Mouse (Mus musculus) urinary bladder, postnatal 36 days (tissue): Measurements from ENCODE around the gene Pik3r4.
"Not testable (repeated sequence)": the region's sequence is repeated elsewhere in the genome, so short reads cannot be mapped to it uniquely, and the experiment has no call there.

Source experiments
- DNase-seq, 2 experiments: peaks; one replicate each; pipeline ENCODE4 v3.0.0; 2022; ENCODE audit warnings: low spot score in 2 of 2, mixed read lengths in 1 of 2

The Pik3r4 gene

DNA sequence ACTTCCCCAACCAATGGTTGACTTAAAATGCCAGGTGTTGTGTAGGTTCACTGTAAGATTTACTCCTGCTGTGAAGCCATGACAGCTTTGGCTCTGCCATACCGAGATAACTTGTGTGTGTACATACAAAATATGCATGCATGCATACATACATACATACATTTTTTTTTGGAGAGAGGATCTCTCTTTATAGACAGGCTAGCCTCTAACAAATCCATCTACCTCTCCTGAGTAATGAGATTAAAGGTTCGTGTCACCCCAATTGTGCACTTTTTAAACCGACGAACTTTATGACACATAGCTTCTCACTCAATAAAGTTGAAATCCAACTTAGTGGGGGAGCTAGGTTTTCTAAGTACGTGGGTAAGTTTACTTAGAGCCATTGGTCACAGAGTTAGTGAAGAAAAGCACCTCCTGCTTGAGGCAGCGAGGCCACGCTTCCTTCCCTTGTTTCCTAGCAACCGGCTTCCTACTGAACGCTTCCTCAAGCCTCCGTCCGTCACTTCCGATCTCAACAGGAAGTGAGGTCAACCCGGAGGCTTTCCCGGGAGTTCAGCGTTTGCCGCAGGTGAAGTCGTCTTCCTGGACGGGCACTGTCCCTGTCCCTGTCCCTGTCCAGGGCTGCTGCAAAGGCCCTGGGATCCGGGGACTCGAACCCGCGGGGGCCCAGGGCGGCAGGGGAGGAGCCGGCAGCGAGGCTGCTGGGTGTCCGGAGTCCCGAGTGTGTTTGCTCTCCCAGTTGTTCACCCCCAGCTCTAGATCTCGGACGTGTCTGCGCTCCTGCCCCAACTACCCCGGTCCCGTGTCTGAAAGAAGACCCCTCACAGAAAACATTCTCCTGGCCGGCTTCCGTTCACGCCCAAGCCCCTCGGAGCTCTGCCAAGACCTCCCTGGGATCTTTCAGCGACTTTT, at the start of gene Pik3r4:
Pik3r4 (plus strand) TSS at position 519 of the 912 bp plus-strand sequence.
- DNase-seq, result peak; percentile 77 to 86

DNA sequence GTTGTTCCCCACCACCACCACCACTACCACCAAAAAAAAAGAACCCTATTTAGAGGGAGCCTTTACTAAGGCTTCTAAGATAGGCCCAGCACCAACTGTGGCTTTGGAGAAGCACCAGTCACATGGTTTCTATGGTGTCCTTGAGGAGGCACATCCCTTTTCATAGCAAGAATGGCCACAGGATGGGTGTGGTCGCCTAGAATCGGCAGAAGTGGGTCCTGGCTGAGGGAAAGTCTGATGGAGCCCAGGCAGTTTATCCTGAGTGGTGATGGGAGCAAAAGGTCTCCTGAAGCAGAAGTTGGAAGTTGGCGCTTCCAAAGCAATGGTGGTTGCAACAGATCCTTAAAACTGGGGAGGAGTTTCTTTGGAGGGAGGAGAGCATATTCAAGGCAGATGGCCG, 43.9 kb upstream of the Pik3r4 start:
- no peak for DNase-seq

DNA sequence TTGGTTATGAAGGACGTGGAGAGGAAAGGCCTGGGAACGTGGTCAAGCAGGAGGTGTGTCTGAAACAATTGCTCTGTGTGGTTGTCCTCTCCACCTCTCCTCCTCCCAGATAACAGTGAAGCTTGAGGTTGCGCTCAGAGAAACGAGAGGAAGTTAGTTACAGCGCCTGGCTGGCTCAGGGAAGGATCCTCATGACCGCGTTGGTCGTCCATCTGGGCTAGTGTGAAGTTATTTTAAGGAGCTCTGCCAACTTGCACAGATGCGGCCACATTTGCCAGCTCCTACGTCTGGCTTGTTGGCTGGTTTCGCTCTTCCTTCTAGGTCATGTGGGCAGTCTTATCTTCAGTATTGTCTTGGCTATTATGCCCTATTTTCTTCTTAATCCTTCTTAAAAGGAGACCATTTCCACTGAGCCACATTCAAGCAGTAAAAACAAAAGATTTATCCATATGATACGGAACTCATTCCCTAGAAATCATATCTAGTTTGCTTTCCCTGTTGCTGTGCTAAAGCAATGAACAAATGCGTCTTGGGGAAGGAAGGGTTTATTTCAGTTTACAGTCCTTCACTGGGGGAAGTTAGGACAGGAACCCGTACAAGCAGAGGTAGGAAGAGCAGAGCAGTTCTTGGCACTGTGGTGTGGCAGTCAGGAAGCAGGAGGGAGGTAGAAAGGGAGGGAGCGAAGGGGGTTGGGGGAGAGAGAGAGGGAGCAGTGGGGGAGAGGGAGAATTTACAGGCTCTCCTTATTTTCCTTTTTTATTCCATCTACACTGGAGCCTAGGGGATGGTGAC, 30.6 kb upstream of the Pik3r4 start:
- no peak for DNase-seq

DNA sequence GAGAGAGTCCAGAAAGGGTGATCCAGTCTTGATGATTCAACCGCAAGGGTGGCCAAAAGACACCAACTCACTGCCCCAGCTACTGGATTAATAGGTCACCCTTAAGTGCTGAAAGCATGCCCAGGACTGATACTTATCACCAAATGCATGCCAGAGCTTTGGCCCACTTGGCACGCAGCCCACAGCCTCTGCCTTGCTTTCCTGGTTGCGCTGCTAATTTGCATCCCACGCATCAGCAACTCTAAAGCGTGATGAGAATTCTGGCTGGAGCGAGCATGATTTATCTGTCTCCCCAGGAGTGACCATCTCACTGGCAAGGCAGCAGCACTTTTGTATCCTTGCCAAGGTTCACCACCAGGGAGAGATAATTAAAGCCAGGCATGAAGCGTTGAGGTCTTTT, 29.9 kb upstream of the Pik3r4 start:
- peak in 1 of 2 experiments; percentile 19 for DNase-seq

DNA sequence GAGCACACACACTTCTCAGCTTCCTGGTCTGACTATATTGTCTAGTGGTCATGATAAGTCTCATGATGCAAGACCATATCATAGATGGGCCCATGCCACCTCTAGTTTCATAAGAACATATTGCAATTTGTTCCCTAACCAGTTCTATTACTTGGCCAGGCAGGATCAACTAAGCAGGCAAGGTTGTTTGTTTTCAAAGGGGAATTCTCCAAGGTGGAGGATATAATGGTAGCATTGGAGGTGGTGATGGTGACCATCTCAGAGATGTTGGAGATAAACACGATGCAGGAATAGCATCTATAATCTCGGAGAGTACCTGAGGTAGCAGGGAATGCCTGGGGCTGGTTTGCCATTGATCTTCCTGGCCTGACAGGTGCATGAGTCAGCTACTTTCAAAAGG, 26.8 kb upstream of the Pik3r4 start:
- DNase-seq, result no peak

DNA sequence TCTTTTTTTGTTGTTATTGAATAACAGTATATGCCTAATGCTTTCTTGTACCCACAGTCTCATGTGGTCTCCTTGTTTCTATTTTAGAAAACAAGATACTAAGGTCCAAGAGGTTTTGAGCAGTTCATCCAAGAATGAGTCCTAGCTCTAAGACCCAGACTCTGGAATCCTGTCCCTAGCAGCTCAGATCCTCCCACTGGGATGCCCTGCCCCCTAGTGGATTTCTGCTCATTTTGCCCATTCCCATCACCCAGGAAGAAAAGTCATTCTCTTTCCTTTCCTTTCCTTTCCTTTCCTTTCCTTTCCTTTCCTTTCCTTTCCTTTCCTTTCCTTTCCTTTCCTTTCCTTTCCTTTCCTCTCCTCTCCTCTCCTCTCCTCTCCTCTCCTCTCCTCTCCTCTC, 25.5 kb upstream of the Pik3r4 start:
- DNase-seq, result peak; percentile 18 to 49

DNA sequence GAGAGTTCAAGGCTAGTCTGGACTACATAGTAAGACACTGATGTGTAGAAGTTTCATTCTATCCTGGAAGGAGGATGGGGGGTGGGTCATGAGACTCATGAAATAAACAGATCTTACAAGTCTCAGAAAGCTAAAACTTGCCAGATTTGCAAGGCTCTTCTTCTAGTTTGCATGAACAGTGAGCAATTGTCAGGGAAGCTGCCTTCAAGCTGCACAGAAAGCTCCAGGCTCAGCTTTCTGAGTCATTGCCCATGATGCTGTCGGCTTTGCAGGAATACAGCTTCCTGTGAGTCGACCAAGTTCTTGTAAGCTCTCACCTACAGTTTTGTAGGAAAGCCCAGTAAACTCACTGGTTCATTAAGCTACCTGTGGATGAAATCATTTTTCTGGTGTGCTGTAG, 8.8 kb upstream of the Pik3r4 start:
- DNase-seq, result no peak

DNA sequence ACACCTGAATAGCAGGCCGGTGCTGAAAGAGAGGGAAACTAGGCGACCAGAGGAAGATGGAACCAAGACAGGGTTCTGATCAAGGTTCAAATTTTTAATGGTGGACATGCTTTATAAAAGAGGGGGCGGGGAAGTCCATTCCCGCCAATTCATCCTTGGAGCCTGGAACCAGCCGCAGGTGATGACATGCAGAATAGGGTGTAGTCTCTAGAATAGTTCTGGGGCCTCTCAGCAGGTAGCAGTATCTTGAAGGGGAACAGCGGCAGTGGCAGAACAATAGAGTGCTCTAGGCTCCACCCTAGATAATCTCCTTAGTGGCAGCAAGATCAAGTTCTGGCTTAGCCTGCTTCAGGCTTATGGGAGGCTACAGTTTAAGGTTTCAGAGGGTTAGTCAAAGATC, 1.4 kb upstream of the Pik3r4 start:
- not testable (repeated sequence) for DNase-seq

DNA sequence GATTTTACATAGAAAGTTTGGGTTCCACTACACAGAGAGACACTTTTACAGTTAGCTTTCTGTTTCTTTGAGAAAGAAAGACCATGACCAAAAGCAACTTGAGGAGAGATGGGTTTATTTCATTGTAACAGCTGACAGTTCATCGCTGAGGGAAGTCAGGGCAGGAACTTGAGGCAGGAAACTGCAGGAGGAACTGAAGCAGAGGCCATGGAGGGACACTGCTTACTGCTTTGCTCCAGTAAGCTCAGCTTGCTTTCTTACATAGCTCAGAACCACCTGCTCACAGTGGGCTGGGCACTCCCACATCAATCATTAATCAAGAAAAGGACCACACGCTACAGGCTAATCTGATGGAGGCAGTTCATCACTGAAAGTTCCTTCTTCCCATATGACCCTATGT, 13.4 kb downstream of the Pik3r4 start:
- DNase-seq, result no peak

DNA sequence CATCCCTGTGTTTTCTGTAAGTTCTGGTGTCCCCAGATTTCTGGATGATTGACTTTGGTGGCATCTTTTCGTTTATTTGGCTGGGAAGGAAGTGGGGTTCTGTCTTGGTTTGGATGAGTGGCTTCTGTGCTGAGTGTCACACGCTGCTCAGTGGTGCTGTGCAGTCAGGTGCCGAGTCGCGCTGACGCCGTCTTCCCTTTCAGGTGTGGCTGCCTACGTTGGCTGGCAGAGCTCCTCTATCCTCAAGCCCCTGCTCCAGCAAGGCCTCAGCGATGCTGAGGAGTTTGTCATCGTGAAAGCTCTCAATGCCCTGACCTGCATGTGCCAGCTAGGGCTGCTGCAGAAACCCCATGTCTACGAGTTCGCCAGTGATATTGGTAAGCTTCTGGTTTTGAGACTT, 15.4 kb downstream of the Pik3r4 start:
- DNase-seq, result no peak

DNA sequence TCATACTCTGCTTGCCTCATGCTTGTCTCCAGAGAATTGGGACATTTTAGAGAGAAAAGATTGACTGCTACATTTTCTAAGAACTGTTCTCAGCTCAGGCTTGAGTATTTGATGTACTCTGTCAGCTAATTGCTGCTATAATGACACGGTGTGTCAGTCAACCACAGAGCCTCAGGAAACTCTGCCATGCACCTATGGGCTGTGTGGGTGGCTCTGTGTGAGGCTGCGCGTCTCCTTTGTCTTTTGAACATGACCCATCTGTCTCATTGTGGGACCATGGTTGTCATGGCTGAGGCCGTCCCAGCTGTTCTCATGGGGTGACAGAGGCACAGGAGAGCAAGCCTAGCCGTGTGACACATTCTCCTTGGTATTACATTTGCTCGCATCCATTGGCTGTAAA, 17.1 kb downstream of the Pik3r4 start:
- DNase-seq, result no peak

DNA sequence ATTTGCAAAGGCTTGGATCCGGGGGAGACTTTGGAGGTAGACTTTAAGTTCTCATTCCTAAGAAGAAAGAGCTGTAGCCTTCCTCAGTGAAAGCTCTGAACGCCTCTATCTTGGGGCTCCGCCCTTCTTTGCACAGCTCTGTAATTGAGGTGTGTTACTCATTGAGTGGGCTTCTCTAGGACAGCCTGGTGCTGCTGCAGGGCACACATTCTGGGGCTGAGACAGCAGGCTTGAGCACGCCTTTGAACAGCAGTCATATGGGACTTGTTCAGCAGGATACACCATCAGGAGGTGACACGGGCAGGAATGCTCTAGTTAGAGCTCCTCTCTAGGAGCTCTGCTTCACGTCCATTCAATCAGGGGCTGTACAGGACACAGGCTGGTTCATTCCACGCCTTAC, 22.5 kb downstream of the Pik3r4 start:
- no peak for DNase-seq

DNA sequence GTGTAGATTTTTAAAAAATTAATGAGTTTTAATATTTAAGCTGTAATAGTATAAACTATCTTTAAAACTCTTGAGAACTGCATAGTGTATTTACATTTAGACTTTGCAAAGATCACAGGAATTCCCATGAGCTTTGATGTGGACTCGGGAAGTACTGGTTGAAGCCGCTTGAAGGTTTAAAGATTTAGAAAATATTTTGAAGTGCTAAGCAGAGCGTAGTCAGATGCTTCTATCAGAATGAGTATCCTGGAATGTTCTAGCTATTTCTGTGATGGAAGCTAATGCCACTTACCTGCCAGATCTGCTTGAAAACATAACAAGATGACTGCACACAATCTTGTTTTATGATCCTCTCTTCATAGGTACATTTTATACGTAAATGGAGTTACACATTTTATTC, 28.1 kb downstream of the Pik3r4 start:
- DNase-seq, result no peak

DNA sequence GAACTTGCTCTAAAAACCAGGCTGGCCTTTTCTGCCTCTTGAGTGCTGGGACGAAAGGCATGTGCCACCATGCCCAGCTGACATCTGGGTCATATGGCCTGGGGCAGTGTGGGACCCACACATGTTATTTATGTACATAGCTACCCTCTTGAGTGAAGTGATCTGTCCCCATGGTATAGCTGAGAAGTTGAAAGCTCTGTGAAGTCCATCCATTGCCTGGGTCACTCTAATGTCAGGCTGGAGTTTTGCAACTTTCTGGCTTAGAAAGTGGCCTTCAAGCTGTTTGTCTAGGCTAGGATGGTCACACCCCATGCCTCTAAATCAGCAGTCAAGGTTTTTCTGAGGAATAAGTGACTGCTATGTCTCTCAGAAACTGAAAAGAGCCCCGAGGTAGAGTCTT, 29.3 kb downstream of the Pik3r4 start:
- DNase-seq, result no peak

DNA sequence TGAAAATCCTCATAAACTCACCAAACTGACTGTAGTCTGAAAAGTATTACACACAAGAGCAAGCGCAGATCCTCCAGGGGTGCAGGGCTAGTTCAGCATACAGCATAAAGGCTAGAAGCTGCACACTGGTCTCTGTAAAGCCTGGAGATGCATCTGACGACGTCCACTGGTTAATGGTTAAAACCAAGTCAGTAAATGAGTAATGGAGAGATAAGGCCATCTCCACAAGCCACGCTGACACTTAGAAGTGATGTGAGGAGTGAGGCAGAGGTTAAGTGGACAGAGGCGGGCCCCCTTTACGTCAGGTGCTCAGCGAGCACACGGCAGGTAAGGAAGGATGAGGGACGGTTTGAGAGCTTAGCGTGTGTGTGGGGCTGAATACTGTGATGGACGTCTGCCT, 33.2 kb downstream of the Pik3r4 start:
- no peak for DNase-seq

DNA sequence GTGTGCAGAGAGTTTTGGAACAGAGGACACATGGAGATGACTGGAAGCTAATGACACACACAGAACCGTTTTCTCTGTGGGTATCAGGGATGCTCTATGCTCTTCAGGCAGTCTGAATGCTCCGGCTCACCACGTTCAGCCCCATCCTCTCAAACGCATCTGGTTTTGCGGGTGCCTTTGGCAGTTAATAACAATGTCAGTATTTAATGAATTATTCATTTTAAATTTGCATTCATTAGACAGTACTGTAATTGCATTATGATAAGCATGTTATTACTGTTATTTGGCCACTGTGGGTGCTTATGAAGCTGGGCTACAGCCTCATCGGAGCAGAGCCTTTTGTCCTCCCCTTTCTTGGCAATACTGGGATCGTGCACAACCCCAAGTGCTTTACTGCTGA, 38.6 kb downstream of the Pik3r4 start:
- DNase-seq, result no peak

DNA sequence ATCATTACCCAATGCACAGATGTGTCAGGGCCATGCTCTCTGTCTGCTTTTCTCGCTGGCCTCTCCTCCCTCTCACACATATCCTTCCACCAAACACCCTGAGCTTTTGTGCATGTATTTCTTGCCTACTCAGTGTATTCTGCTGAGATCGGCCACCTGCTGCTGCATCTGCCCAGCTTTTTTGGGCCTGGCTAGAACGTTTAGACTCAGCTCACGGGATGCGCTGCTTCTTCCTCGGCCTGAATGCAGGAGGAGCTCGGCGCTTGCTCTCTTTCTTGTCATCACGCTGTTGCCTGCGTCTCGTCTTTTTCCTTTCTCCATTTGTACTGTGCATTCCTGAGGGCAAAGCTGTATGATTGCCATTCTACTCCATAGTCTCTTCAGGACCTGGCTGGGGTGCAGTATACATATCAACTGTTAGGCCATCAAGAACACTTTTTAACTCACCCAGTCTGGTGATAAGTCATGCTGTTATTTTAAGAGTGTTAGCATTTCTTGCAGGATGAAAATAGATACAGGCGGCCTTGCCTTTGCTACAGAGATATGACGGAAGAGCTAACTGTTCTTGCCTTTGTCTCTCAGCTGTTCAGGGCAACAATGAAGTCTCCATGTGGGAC, 41.9 kb downstream of the Pik3r4 start:
- DNase-seq, result no peak

DNA sequence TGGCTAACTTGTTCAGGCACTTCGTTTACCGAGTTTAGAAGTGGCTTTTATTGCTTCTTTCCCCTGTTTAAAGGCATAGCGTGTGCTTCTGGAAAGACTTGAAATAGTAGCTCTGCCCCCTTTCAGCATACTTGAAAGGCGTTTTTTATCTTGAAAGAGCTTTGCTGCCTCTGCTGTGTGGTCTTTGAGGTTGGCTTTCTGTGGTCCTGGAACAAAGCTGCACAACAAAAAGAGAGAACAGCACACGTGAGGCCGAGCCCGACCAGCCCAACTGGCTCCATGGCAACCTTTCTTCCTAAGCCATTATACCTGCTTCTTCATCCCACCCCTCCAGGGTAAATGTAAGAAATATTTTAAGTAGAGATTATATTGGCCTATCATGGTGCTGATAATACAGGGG, 46.7 kb downstream of the Pik3r4 start:
- DNase-seq, result no peak

DNA sequence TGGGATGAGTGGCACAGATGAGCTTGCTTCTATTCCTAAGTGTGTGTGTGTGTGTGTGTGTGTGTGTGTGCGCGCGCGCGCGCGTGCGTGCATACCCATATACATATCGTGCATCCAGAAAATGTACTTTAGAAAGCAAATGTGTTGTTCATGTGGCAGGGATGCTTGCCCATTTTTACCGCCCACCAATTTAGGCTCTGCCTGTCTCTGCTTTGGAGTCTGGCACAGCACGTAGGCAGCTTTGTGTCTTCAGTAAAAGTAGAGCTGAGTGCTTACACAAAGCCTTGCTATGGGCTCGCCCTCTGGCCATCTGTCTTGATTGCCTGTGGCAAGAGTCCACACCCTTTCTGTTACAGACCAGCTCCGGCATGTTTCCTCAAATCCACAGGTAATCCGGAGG, 49.7 kb downstream of the Pik3r4 start:
- DNase-seq, result no peak

DNA sequence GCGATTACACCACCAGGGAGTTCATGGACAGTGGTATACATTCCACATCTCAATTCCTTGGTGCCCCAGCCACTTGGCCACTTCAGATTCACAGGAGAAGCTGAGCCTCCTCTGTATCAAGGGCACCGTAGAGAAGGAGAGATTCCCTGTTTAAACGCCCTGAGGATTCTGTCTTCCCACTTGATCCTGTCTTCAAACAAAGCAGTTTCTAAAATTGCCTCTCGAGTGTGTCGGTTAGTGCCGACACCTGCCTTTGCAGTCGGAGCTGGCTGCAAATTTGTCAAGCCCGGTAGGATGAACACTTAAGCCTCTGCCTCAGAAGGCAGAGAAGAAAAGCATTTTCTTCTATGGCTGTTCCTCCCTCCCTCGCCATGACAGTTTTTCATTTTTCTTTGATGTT, 50.3 kb downstream of the Pik3r4 start:
- DNase-seq, result no peak

DNA sequence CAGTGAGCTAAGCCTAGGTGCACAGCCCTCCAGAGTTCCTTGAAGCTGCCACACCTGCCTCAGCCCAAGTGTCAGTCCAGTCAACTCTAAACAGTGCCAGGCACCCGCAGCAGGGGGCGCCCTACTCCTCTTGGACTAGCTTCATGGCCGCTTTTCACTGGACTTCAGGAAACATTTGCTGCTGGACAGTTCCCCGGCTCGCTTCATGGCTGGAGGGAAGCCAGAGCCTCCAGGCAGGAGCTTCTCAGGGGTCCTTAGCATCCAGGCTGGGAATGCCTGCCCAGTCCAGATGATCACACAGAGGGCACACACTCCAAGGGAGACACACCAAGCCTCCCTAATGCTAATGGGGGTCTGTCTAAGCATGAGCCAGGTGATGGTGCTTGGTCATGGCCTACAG, 51.1 kb downstream of the Pik3r4 start:
- peak; percentile 62 to 80 for DNase-seq

DNA sequence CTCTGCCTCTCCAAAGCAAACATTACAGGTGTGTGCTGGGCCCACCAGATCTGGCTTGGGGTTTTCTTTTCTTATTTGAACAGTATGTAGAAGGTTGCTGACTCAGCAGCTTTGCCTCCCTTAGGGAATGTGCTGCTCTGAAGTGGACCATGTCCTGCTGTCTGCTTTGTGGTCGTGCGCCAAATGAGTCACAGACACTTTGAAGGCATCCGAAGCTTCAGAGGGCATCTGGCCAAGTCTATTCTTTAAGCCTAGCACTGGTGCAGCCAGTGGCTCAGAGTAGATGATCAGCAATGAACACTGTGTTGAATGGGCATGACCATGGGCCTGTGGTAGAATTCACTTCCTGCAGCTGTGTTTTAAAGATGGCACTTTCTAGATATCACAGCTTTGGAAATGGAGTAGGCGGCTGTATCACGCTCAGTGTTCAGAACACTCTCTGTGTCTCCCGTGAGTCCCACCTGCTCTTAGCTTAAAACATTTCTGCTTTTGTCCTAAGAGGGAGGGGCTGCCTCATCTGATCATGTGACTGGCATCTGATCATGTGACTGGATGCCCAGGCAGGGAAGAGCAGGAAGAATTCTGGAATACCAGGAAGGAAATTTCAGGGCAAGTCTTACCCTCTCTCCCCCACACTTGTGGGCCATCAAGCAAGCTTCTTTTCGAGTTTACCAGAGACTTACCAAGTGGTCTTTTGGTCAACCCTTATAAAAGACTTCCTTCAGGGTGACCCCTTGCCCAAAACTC, 54.2 kb downstream of the Pik3r4 start:
- DNase-seq, result no peak
